Mouse (Mus musculus) embryonic facial prominence, embryonic 10.5 days (tissue): ENCODE data around the gene Wsb2. TPM values are rescaled to one million over a fixed set of nuclear protein-coding genes. Genes with fewer than 3 reads are reported as not detected.

Experiments used
- DNase-seq: peaks from one replicate; pipeline ENCODE4 v3.0.0-alpha.2; 2017; ENCODE audit warnings: low spot score
- H3K27ac ChIP-seq: fragments of 300-500 bp; sonication (generic); replicated peaks from 2 replicates; pipeline ENCODE4 v1.5.1; 2016; ENCODE audit warnings: mild to moderate bottlenecking
- H3K27me3 ChIP-seq: fragments of 300-500 bp; sonication (generic); replicated peaks from 2 replicates; pipeline ENCODE4 v1.6.1; 2016; ENCODE audit warnings: low read depth, mild to moderate bottlenecking; ENCODE audit not compliant: poor library complexity, severe bottlenecking
- H3K36me3 ChIP-seq: fragments of 300-500 bp; sonication (generic); replicated peaks from 2 replicates; pipeline ENCODE4 v1.6.1; 2016; ENCODE audit warnings: mild to moderate bottlenecking, moderate library complexity
- H3K4me1 ChIP-seq: fragments of 300-500 bp; sonication (generic); 2 replicates; pipeline ENCODE4 v1.6.1; 2016
- H3K4me3 ChIP-seq: fragments of 300-500 bp; sonication (generic); 2 replicates; pipeline ENCODE4 v1.5.1; 2016; ENCODE audit warnings: mild to moderate bottlenecking, moderate library complexity
- H3K9me3 ChIP-seq: fragments of 300-500 bp; sonication (generic); 2 replicates; pipeline ENCODE4 v1.6.1; 2016; ENCODE audit warnings: mild to moderate bottlenecking
- WGBS: fragments of 180-500 bp; shearing (Covaris S2); methylation state at CpG from one replicate; pipeline ENCODE4 v1.1.7; 2016; 5-methylcytosine and 5-hydroxymethylcytosine counted together
- polyA plus RNA-seq: library from polyadenylated mRNA; unstranded; fragments of >200 nt; fragmentation: Nextera tagmentation; extraction: Ambion mirVana; gene quantifications from 2 replicates; pipeline ENCODE4 v1.2.1, GENCODE M21; 2016

Wsb2 gene
- polyA plus RNA-seq, 1 experiment from 2014 or later, result 47.3 TPM

GRCm38 (mm10) chr5:117358248-117358630 is 1.1 kb downstream of the Wsb2 start:
- Histone ChIP-seq H3K4me1 (peaks cover 62% of the 10 kb centered on the region), H3K4me3 (peak overlapping the region; percentile 92), H3K27ac (0 out of 2 replicates have a peak overlapping the region, but pooled peaks have one; percentile 92), H3K27me3 (peaks cover 18% of the 10 kb centered on the region), H3K36me3 (peaks cover under 1% of the 10 kb centered on the region; the same call in 1 of the 2 replicates), H3K9me3 (no peaks in the 10 kb centered on the region)
- WGBS, result 14% methylated on average over 6 of the region's 6 CpGs
- no peak for DNase-seq

GRCm38 (mm10) chr5:117358725-117359124 is 1.6 kb downstream of the Wsb2 start:
- H3K27ac ChIP-seq, result no peak overlapping the region
- H3K4me3 ChIP-seq, result peak overlapping the region; percentile 92
- DNase-seq, result peak; percentile 75
- H3K27me3 ChIP-seq, result peaks cover 18% of the 10 kb centered on the region
- H3K4me1 ChIP-seq, result peaks cover 66% of the 10 kb centered on the region
- H3K36me3 ChIP-seq, result peaks cover 5% of the 10 kb centered on the region; the same call in 1 of the 2 replicates
- 40% methylated on average over 11 of the region's 11 CpGs for WGBS
- no peaks in the 10 kb centered on the region for H3K9me3 ChIP-seq

GRCm38 (mm10) chr5:117359497-117360227 is 2.6 kb downstream of the Wsb2 start:
- WGBS, result 41% methylated on average over 7 of the region's 7 CpGs
- H3K4me3 ChIP-seq, result peak overlapping the region; percentile 8; the same call in 1 of the 2 replicates
- peaks cover 67% of the 10 kb centered on the region for H3K4me1 ChIP-seq
- H3K36me3 ChIP-seq, result peaks cover 15% of the 10 kb centered on the region
- DNase-seq, result no peak
- H3K27ac ChIP-seq, result peak overlapping the region; percentile 44; the same call in 1 of the 2 replicates
- H3K27me3 ChIP-seq, result peaks cover 14% of the 10 kb centered on the region
- no peaks in the 10 kb centered on the region for H3K9me3 ChIP-seq

- no peak overlapping the region; the same call in 1 of the 2 replicates for H3K27ac ChIP-seq
- peaks cover 10% of the 10 kb centered on the region for H3K27me3 ChIP-seq
- H3K9me3 ChIP-seq, result no peaks in the 10 kb centered on the region
- WGBS, result 42% methylated on average over 13 of the region's 13 CpGs
- H3K36me3 ChIP-seq, result peaks cover 20% of the 10 kb centered on the region
- H3K4me1 ChIP-seq, result peaks cover 67% of the 10 kb centered on the region
- DNase-seq, result peak; percentile 23
- H3K4me3 ChIP-seq, result peak overlapping the region; percentile 8; the same call in 1 of the 2 replicates
Observed at GRCm38 (mm10) chr5:117360228-117360515, 3.1 kb downstream of the Wsb2 start.

GRCm38 (mm10) chr5:117360631-117361541 is 3.8 kb downstream of the Wsb2 start:
- Histone ChIP-seq H3K4me1 (peaks cover 66% of the 10 kb centered on the region), H3K27me3 (0 out of 2 replicates have a peak, but pooled peaks cover 3% of the 10 kb centered on the region), H3K36me3 (peaks cover 25% of the 10 kb centered on the region), H3K27ac (peak overlapping the region; percentile 40; the same call in 1 of the 2 replicates), H3K9me3 (no peaks in the 10 kb centered on the region), H3K4me3 (no peak overlapping the region)
- DNase-seq, result no peak
- 50% methylated on average over 13 of the region's 13 CpGs for WGBS

- no peak for DNase-seq
- Histone ChIP-seq H3K36me3 (peaks cover 28% of the 10 kb centered on the region), H3K27me3 (no peaks in the 10 kb centered on the region), H3K9me3 (no peaks in the 10 kb centered on the region), H3K4me1 (peaks cover 60% of the 10 kb centered on the region), H3K4me3 (no peak overlapping the region), H3K27ac (no peak overlapping the region)
- 87% methylated on average over 4 of the region's 4 CpGs for WGBS
Observed at GRCm38 (mm10) chr5:117361590-117361989, 4.5 kb downstream of the Wsb2 start.

GRCm38 (mm10) chr5:117363066-117363782 is 6.1 kb downstream of the Wsb2 start:
- peaks cover 58% of the 10 kb centered on the region for H3K4me1 ChIP-seq
- H3K36me3 ChIP-seq, result peaks cover 40% of the 10 kb centered on the region
- no peak for DNase-seq
- no peaks in the 10 kb centered on the region for H3K27me3 ChIP-seq
- no peak overlapping the region for H3K4me3 ChIP-seq
- H3K9me3 ChIP-seq, result no peaks in the 10 kb centered on the region
- 53% methylated on average over 15 of the region's 15 CpGs for WGBS
- no peak overlapping the region for H3K27ac ChIP-seq

GRCm38 (mm10) chr5:117364821-117365220 is 7.7 kb downstream of the Wsb2 start:
- DNase-seq, result no peak
- Histone ChIP-seq H3K4me3 (no peak overlapping the region), H3K36me3 (peaks cover 56% of the 10 kb centered on the region), H3K27ac (no peak overlapping the region), H3K27me3 (no peaks in the 10 kb centered on the region), H3K4me1 (peaks cover 42% of the 10 kb centered on the region), H3K9me3 (no peaks in the 10 kb centered on the region)
- WGBS, result 80% methylated on average over 3 of the region's 3 CpGs

GRCm38 (mm10) chr5:117365904-117366561 is 8.9 kb downstream of the Wsb2 start:
- no peak for DNase-seq
- H3K27me3 ChIP-seq, result no peaks in the 10 kb centered on the region
- H3K36me3 ChIP-seq, result peaks cover 68% of the 10 kb centered on the region
- 91% methylated on average over 13 of the region's 13 CpGs for WGBS
- no peak overlapping the region for H3K27ac ChIP-seq
- peaks cover 30% of the 10 kb centered on the region for H3K4me1 ChIP-seq
- no peak overlapping the region for H3K4me3 ChIP-seq
- H3K9me3 ChIP-seq, result no peaks in the 10 kb centered on the region

GRCm38 (mm10) chr5:117367206-117367605 is 10.1 kb downstream of the Wsb2 start:
- Histone ChIP-seq H3K4me3 (no peak overlapping the region), H3K9me3 (no peaks in the 10 kb centered on the region), H3K4me1 (peaks cover 27% of the 10 kb centered on the region), H3K27me3 (no peaks in the 10 kb centered on the region), H3K27ac (no peak overlapping the region), H3K36me3 (peaks cover 80% of the 10 kb centered on the region)
- DNase-seq, result no peak
- 36% methylated on average over 8 of the region's 8 CpGs for WGBS

- no peaks in the 10 kb centered on the region for H3K9me3 ChIP-seq
- no peaks in the 10 kb centered on the region for H3K27me3 ChIP-seq
- H3K4me1 ChIP-seq, result peaks cover 14% of the 10 kb centered on the region
- no peak overlapping the region for H3K27ac ChIP-seq
- WGBS, result 94% methylated on average over 10 of the region's 10 CpGs
- DNase-seq, result no peak
- peaks cover 92% of the 10 kb centered on the region for H3K36me3 ChIP-seq
- no peak overlapping the region for H3K4me3 ChIP-seq
Observed at GRCm38 (mm10) chr5:117370592-117370991, 13.5 kb downstream of the Wsb2 start.

- Histone ChIP-seq H3K4me1 (0 out of 2 replicates have a peak, but pooled peaks cover 2% of the 10 kb centered on the region), H3K27ac (no peak overlapping the region), H3K4me3 (no peak overlapping the region), H3K27me3 (no peaks in the 10 kb centered on the region), H3K9me3 (no peaks in the 10 kb centered on the region), H3K36me3 (peaks cover 99% of the 10 kb centered on the region)
- DNase-seq, result no peak
- 92% methylated on average over 9 of the region's 9 CpGs for WGBS
Observed at GRCm38 (mm10) chr5:117373418-117373817, 16.3 kb downstream of the Wsb2 start.
